Mouse (Mus musculus) cortical plate, adult 2 months (tissue): ENCODE data around the gene Scgn.

ENCODE experiments used
- CTCF ChIP-seq: fragments of 200-500 bp; IDR thresholded peaks from 2 replicates; pipeline ENCODE4 v1.5.1; 2011; ENCODE audit warnings: mild to moderate bottlenecking, control low read depth, low read length; ENCODE audit not compliant: insufficient read depth; ENCODE audit errors: extremely low read depth
- POLR2A ChIP-seq: fragments of 200-500 bp; IDR thresholded peaks from 2 replicates; pipeline ENCODE4 v1.6.1; 2011; ENCODE audit warnings: mild to moderate bottlenecking, low read length, control low read depth; ENCODE audit not compliant: insufficient read depth; ENCODE audit errors: extremely low read depth

DNA sequence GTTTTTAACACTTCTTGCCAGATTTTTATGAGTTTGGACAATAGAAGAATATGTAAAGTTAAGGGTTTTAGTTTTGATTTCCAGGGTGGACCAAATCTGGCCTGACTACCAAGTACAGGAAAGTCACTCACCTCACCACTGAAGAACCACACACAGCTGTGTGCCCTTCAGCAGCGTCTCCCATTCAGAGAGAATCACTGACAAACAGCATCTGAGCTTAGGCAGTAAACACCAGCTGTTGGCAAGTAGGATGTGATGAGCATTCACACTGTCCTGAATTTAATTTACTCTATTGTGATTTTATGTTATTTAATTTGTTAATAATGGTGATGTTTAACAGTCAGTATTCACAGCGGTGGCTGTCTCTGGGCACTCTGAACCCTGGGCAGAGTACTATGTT lies 65.2 kb downstream of the Scgn start:
- TF ChIP-seq POLR2A (no peak), CTCF (no peak)
